Mouse (Mus musculus) urinary bladder, postnatal 4 days (tissue): ENCODE results near the gene Rexo4.

Source experiments
- DNase-seq, 2 experiments: peaks; one replicate each; pipeline ENCODE4 v3.0.0; 2021 to 2022; ENCODE audit warnings: low spot score in 2 of 2

Rexo4 gene

DNA sequence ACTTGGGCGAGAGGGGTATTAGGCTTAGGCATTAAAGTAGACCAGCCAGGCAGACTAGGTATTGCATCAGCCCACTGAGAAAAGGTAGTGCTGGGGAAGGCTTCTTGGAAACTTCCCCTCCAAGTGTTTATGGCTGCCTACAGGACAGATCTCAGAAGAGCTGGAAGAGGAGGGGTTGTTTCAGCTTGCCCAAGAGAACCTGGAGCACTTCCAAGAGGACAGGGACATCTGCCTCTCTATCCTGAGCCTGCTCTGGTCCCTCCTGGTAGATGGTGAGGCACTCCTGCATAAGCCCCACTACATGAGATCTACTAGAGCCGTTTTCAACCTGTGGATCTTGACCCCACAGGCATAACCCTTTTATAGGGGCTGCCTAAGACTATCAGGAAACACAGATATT is 13.8 kb downstream of the Rexo4 start:
- no peak for DNase-seq

GRCm38 (mm10) chr2:26943253-26943652 is 20.9 kb downstream of the Rexo4 start:
- no peak for DNase-seq

DNA sequence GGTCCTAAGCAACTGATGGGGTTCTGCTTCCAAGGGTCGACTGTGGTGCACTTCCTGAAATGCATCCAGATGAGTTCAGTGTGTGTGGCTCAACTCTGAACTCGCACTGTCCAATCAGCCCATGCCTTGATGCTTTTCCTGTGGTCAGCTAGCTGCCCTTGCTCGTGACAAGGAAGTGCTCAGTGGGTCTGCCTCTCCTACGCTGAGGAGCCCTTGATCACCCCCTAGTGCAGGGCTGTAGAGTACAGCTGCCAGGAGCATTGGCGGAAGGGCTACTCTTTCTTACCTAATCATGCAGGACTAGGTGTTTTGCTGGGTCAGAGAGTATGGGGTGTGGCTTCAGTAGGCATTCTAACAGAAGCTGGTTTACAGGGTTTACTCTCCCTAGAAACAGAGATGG is 22.6 kb downstream of the Rexo4 start:
- no peak for DNase-seq

GRCm38 (mm10) chr2:26936425-26936824 is 27.8 kb downstream of the Rexo4 start:
- no peak for DNase-seq

GRCm38 (mm10) chr2:26935286-26935685 is 28.9 kb downstream of the Rexo4 start:
- no peak for DNase-seq

DNA sequence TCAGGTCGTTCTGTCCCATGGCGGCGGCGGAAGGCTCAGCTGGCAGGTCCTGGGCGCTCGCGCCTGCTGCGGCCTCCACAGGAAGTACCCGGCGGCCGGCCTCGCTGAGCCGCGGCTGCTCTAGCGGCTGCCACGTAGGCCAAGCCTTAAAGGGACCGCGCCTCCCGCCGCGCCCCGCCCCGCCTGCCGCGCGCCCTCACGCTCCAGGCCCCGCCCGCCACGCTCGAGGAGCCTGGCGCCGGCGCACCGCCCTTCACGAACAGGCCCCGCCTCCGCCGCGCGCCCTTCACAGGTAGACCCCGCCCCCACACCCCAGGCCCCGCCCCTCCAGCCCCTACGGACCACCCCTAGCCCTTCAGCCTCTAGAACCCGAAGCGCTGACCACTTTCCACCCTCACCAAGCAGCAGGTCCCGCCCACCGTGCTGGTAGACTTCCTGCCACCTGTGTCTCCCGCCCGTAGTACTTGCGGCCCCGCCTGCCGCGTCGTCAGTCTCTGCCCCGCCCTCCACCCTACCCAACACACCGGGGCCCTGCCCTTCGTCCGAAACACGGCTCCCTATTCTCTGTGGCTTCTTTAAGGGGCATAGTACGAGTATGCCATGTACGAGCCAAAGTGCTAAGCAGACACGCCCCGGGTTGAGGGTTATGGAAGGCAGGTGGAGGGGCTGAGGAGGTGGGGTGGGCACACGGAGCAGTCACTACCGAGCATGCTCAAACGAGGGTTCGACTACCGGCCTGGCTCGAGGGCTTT is 30.7 kb downstream of the Rexo4 start, which contains the start of the genes Surf4 and Stkld1:
TSS of gene Surf4 (minus strand) at position 625 of the 752 bp plus-strand sequence.
TSS of gene Stkld1 (plus strand) at position 744 of the 752 bp plus-strand sequence.
- peak; percentile 92 for DNase-seq

- DNase-seq, result no peak
Measured at GRCm38 (mm10) chr2:26932473-26933303, 31.5 kb downstream of the Rexo4 start.

DNA sequence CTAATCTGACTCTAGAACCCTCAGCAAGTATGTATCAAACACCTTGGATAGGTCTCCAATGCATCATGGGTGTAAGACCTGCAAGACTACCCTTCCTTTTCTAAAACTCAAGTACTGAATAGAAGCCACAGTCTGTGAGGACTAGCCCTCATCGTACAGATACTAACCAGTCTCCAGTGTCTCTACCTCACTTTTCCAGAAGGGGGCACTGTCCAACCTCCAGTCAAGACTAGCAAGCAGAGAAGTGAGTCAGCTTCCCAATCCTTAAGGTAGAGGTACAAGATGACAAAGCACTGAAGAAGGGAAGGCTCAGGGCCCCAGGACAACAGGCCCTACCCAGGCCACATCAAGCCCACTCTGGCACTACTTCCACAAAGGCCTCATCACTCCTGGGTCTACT is 33.8 kb downstream of the Rexo4 start:
- no peak for DNase-seq

DNA sequence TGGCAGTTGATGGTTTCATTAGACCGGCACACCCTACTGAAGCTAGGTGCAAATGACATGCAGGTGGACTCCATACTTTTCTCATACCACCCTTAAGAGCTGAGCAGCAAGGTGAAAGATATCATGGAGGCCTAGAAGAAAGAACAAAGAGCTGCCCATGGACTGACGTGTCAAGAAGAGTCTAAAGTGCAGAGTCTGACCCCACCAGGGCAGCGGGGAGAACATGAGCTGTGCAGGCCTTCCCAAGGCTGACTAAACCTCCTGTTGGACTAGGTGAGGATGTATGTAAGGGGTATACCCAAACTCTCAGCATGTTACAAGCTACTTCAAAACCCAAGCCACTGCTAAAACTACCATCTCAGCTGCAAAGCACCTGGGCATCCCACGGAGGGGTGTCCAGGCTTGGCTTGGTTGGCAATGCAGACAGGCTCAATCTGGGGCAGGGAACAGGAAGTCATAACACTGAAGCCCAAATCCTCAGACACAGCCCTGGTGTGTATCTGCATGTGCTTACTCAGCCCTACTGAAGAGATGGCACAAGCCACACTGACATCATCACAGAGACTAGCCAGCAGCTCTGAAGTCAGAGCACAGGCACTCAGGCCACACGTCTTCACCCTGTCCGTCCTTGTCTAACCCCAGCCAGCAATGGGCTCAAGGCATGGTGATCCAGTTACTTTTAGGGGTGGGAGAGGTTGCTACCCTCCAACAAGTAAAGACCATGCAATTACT is 36.3 kb downstream of the Rexo4 start:
- no peak for DNase-seq

- DNase-seq, result no peak
Measured at GRCm38 (mm10) chr2:26921784-26922183, 42.4 kb downstream of the Rexo4 start.

DNA sequence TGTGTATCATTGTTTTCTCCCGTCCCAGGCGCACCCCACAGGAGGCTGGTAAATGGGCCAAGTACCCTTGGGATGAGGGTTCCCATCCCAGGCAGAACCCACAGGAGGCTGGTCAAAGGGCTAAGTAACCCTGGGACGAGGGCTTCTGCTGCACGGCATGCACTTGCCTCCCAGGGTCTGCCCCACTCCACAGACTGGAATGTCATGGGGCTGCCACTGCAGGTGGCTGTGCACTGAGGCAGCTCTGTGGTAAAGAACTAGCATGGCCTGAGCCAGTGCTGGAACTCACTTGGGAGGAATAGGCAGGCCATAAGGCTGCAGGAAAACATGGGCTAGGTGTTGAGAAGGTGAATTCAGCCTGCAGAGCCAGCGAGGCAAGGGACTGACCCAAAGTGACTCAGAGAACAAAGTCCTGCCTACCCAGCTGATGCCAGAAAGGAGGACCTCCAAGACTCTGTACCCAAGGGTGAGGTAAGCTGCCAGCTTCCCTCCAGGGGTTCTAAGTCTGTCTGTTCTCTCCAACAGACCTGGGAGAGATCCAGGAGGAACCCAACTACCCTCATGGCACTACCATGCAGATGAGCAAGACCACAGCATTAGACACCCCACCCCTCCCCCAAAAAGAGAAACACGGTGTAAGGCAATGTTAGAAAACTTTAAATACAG is 43.9 kb downstream of the Rexo4 start:
- DNase-seq, result no peak

DNA sequence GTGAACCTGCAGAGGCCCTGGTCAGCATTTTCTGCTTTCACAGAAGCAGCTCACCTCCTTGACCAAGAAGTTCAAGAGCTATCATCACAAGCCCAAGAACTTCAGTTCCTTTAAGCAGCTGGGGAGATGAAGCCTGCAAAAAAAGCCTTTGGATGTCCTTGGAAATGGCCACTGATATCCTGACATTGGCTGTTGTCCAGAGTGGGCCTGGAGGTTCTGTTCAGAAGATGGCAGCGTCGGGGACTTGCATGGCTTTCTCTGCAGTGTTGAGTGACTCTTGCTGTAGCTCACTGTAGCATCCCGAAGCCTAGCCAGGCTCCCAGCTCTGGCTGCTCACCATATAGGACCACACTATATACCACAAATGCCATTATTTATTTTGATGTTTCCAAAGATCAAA is 44.5 kb downstream of the Rexo4 start:
- DNase-seq, result no peak

DNA sequence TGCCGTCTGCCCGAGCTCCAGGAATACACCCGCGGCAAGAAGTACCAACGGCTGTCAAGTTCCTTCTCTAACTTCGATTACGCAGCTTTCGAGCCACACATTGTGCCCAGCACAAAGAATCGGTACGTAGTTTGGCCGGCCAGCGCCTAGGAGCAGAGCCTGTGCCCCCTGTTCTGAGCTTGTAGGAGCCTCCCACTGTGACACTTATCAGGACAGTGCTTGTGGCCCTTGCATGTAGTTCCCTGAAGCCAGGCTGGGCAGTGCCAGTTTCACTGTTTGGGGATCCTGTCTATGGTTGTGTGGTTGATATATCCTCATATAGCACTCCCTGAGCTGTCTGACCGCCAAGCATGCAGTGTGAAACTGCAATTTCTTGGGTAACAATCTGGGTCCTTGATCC is 47.4 kb downstream of the Rexo4 start:
- no peak for DNase-seq

- peak; percentile 74 to 81 for DNase-seq
Measured at GRCm38 (mm10) chr2:26915927-26916728, 48.1 kb downstream of the Rexo4 start, which contains the start of the genes Surf2 and Surf1. Gene Surf2 (plus strand): TSS chr2:26916367. Gene Surf1 (minus strand): TSS chr2:26916530.

GRCm38 (mm10) chr2:26914148-26914941 is 49.8 kb downstream of the Rexo4 start:
- DNase-seq, result no peak

- DNase-seq, result no peak
Measured at GRCm38 (mm10) chr2:26913416-26914147, 50.6 kb downstream of the Rexo4 start.

DNA sequence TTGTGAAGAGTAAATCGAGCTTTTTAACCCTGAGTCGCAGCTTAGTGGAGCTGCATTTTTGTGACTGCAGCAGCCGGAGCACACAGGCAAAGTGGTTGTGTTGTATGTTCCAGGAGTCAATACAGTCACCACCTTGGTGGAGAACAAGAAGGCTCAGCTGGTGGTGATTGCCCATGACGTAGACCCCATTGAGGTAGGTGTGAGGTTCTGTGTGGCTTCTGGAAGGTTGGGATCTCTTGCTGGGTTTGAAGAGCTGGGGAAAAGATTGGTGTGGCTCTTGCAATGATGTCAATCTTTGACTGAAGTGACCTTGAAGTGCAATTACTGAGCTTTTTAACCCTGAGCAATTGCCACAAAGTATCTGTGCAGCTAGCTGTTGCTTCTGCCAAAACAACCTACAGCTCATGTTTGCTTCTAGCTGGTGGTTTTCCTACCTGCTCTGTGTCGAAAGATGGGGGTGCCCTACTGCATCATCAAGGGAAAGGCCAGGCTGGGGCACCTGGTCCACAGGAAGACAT is 51.9 kb downstream of the Rexo4 start:
- no peak for DNase-seq

DNA sequence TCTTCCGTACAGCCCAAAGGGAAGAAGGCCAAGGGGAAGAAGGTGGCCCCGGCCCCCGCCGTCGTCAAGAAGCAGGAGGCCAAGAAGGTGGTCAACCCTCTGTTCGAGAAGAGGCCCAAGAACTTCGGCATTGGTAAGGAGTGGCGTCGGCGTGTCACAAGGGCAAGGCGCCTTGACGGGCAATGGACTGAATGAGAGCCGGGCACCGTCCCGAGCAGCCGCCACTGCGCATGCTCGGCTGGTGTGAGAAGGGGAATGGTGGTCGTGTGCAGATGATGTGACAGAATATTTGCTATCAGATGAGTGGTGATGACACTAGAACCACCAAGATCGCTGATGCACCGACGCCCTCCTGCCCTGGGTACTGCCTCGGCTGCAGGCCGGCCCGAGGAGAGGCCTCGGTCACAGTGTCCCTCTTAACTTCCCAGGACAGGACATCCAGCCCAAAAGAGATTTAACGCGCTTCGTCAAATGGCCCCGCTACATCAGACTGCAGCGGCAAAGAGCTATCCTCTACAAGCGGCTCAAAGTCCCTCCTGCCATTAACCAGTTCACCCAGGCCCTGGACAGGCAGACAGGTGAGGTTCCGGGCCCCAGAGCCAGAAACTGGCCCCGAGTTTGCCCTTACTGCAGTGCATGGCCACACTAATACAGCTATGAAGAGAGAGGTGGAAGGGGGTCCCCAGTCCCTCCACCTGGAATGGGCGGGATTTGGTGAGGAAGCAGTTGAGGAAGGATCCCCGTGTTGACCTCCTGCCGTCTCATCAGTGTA is 53.0 kb downstream of the Rexo4 start:
- DNase-seq, result no peak
